Mouse (Mus musculus) midbrain, postnatal 0 days (tissue): Measurements from ENCODE around the gene Shld1. TPM values are rescaled to one million over a fixed set of nuclear protein-coding genes. Genes with fewer than 3 reads are reported as not detected.
A peak's percentile ranks its signal among the peaks of the same experiment; 100 is the strongest.

ENCODE experiments used
- ATAC-seq: fragments of 200-750 bp; cut with Nextera tagmentation; 2 replicates; pipeline ENCODE4 v1.8.0; 2017; ENCODE audit warnings: moderate number of reproducible peaks, mild to moderate bottlenecking, moderate TSS enrichment, moderate library complexity; ENCODE audit not compliant: low FRiP score
- DNase-seq: peaks from one replicate; pipeline ENCODE4 v3.0.0-alpha.2; 2015; ENCODE audit warnings: low spot score
- H3K27ac ChIP-seq: fragments of 300-500 bp; sonication (generic); 2 replicates; pipeline ENCODE4 v1.5.1; 2014; ENCODE audit warnings: low read depth, mild to moderate bottlenecking, low read length, mixed read lengths
- H3K27me3 ChIP-seq: fragments of 300-500 bp; sonication (generic); 2 replicates; pipeline ENCODE4 v1.6.1; 2014; ENCODE audit warnings: low read length, control low read depth, mixed read lengths; ENCODE audit not compliant: insufficient read depth
- H3K36me3 ChIP-seq: fragments of 300-500 bp; sonication (generic); 2 replicates; pipeline ENCODE4 v1.6.1; 2014; ENCODE audit warnings: low read length, control low read depth, mixed read lengths; ENCODE audit not compliant: insufficient read depth
- H3K4me1 ChIP-seq: fragments of 300-500 bp; sonication (generic); 2 replicates; pipeline ENCODE4 v1.6.1; 2014; ENCODE audit warnings: mild to moderate bottlenecking, control low read depth, antibody characterized with exemption, low read length, mixed read lengths; ENCODE audit not compliant: insufficient read depth
- H3K4me2 ChIP-seq: fragments of 300-500 bp; sonication (generic); 2 replicates; pipeline ENCODE4 v1.6.1; 2014; ENCODE audit warnings: low read depth, mild to moderate bottlenecking, low read length, mixed read lengths; ENCODE audit not compliant: poor library complexity, severe bottlenecking
- H3K4me3 ChIP-seq: fragments of 300-500 bp; sonication (generic); 2 replicates; pipeline ENCODE4 v1.5.1; 2014; ENCODE audit warnings: low read depth, mild to moderate bottlenecking, low read length, moderate library complexity
- H3K9ac ChIP-seq: fragments of 300-500 bp; sonication (generic); replicated peaks from 2 replicates; pipeline ENCODE4 v1.6.1; 2014; ENCODE audit warnings: mild to moderate bottlenecking, low read length, moderate library complexity, mixed read lengths; ENCODE audit not compliant: poor library complexity, severe bottlenecking
- H3K9me3 ChIP-seq: fragments of 300-500 bp; sonication (generic); 2 replicates; pipeline ENCODE4 v1.6.1; 2016; ENCODE audit warnings: low read length, control low read depth
- CTCF ChIP-seq: IDR thresholded peaks from 2 replicates; pipeline ENCODE4 v1.5.1; 2016; ENCODE audit warnings: antibody characterized with exemption, mild to moderate bottlenecking
- WGBS: fragments of 180-500 bp; shearing (Covaris S2); extraction: QIAGEN DNeasy Blood & Tissue Kit; methylation state at CpG from one replicate; pipeline ENCODE4 v1.1.7; 2014; 5-methylcytosine and 5-hydroxymethylcytosine counted together
- polyA plus RNA-seq: library from polyadenylated mRNA; unstranded; fragments of >200 nt; fragmentation: Nextera tagmentation; extraction: Ambion mirVana; gene quantifications from 2 replicates; pipeline ENCODE4 v1.2.1, GENCODE M21; 2015
- total RNA-seq: library from RNA; depleted of rRNA; stranded (reverse); fragments of >200 nt; gene quantifications from 2 replicates; pipeline ENCODE4 v1.2.3, GENCODE M21; 2014

The Shld1 gene
- total and polyA plus RNA-seq, 2 experiments from 2014 or later, result 15.7 to 17.1 TPM

DNA sequence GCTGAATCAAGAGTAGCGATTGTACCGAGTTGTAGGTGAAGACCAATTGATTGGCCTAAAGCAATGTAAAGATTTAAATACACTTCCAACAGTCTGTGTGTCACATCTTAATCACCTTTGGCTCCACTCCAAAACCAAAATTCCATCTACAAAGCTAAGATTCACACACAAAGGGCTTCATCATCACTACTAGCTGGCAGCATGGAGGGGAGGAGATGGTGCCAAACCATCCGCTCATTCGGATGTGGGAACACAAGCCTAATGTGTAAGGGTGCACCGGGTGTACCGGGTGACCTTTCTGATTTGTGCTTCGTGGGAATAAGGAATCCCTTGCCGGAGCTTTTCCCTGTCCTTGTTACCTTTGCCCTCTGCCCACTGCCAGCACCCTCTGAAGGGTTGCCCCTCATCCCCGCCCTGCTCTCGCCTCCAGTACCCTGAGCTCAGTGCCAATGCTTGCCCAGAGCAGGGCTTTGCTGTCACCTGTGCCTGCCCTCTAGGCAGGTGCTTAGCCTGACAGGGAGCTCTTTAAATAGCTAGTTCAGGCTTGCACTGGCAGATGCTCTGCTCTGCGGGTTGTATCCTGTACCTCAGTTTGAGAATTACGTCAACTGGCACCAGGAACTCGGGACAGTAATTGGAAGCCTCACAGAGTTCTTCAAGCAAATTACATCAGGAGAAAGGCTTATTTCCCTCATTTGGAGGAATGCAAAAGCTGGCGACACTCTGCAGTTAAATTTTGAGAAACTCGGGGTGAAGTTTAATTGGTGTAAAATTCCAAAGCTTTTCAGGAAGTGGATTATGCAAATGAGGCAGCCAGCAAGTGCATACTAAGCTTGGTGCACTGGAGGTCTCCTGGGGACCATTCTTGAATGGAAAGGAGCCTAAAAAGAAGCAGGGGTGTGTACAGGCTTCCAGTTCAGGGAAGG lies 64.7 kb downstream of the Shld1 start:
- WGBS, result 53% methylated on average over 15 of the region's 15 CpGs
- Histone ChIP-seq H3K27ac (no peak overlapping the region), H3K36me3 (no peaks in the 10 kb centered on the region), H3K27me3 (no peaks in the 10 kb centered on the region), H3K9me3 (no peaks in the 10 kb centered on the region), H3K4me2 (no peak overlapping the region), H3K4me1 (no peaks in the 10 kb centered on the region), H3K9ac (no peak overlapping the region), H3K4me3 (no peak overlapping the region)
- TF ChIP-seq CTCF, result no peak
- DNase-seq (peak; percentile 58), ATAC-seq (peak; percentile 49; the same call in 1 of the 2 replicates)

DNA sequence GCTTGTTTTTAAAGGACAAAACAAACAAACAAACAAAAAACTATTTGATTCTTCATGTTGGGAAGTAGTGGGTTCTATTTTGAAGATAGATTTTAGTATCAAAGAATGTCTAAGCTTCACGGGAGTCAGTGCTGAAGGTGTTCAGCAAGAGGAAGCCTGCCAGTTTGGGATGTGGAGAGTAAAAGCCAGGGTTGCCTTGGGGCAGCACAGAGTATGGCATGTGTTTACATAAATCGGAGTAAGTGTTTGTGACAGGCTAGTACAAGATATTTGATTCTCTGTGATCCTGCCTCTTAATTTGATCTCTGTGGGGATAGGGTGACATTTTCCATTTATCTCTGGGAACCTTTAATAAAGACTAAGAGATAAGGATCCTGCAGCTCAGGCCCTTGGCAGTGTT lies 65.7 kb downstream of the Shld1 start:
- no peak for DNase-seq
- Histone ChIP-seq H3K4me2 (no peak overlapping the region), H3K4me1 (no peaks in the 10 kb centered on the region), H3K27me3 (no peaks in the 10 kb centered on the region), H3K9me3 (no peaks in the 10 kb centered on the region), H3K4me3 (no peak overlapping the region), H3K36me3 (no peaks in the 10 kb centered on the region), H3K9ac (no peak overlapping the region), H3K27ac (no peak overlapping the region)
- 64% methylated on average over 2 of the region's 2 CpGs for WGBS
- no peak for TF ChIP-seq CTCF
- ATAC-seq, result no peak

GRCm38 (mm10) chr2:132753137-132753536 lies 66.4 kb downstream of the Shld1 start:
- WGBS, result 89% methylated on average over 3 of the region's 3 CpGs

DNA sequence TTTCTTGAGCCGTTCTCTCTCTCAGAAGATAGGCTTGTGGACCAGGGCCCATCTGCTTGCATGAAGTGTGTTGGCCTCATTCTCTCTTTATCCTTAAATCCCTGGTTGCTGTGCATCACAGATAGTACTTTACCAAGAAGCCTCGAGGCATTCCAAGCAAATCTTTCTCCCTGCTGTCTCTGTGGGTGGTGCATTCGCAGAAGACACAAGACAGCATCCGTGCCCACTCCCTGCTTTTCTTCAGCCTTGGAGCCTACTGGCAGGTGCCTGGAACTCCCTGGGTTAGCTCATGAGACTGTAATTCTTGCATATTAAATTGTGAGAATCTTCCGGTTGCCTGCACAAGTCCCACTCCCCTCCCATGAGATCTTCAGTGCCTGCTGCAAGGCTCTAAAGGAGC lies 71.2 kb downstream of the Shld1 start:
- peak; percentile 24 for DNase-seq
- 44% methylated on average over 5 of the region's 5 CpGs for WGBS

More at GRCm38 (mm10) chr2:132753137-132753536, 66.4 kb downstream of the Shld1 start:
- DNase-seq (no peak), ATAC-seq (no peak)
- no peak overlapping the region for H3K9ac ChIP-seq
- no peaks in the 10 kb centered on the region for H3K9me3 ChIP-seq
- no peak overlapping the region for H3K27ac ChIP-seq
- 0 out of 2 replicates have a peak, but pooled peaks cover 4% of the 10 kb centered on the region for H3K4me1 ChIP-seq
- H3K4me3 ChIP-seq, result no peak overlapping the region
- no peaks in the 10 kb centered on the region for H3K27me3 ChIP-seq
- no peak overlapping the region for H3K4me2 ChIP-seq
- no peak for TF ChIP-seq CTCF
- no peaks in the 10 kb centered on the region for H3K36me3 ChIP-seq

GRCm38 (mm10) chr2:132770822-132771221 lies 84.1 kb downstream of the Shld1 start:
- Histone ChIP-seq H3K4me2 (no peak overlapping the region), H3K9ac (no peak overlapping the region), H3K36me3 (no peaks in the 10 kb centered on the region), H3K4me3 (no peak overlapping the region), H3K27me3 (no peaks in the 10 kb centered on the region), H3K27ac (no peak overlapping the region), H3K9me3 (no peaks in the 10 kb centered on the region), H3K4me1 (no peaks in the 10 kb centered on the region)
- no peak for TF ChIP-seq CTCF
- DNase-seq (no peak), ATAC-seq (no peak)
- WGBS, result 85% methylated on average over 1 of the region's 1 CpGs

More for the DNA sequence above, 71.2 kb downstream of the Shld1 start:
- H3K4me3 ChIP-seq, result no peak overlapping the region
- H3K36me3 ChIP-seq, result no peaks in the 10 kb centered on the region
- H3K9ac ChIP-seq, result no peak overlapping the region
- no peak for TF ChIP-seq CTCF
- H3K4me2 ChIP-seq, result no peak overlapping the region
- no peak for ATAC-seq
- no peaks in the 10 kb centered on the region for H3K9me3 ChIP-seq
- no peaks in the 10 kb centered on the region for H3K27me3 ChIP-seq
- no peak overlapping the region for H3K27ac ChIP-seq
- H3K4me1 ChIP-seq, result 0 out of 2 replicates have a peak, but pooled peaks cover 4% of the 10 kb centered on the region

GRCm38 (mm10) chr2:132780978-132781377 lies 94.2 kb downstream of the Shld1 start, which contains the start of gene Chgb:
Gene Chgb, plus strand, starts transcription at chr2:132781278.
- H3K4me3 ChIP-seq, result peak within 1 kb of the TSS; percentile 65
- no peaks in the 10 kb centered on the region for H3K27me3 ChIP-seq
- TF ChIP-seq CTCF, result no peak
- H3K9ac ChIP-seq, result peak within 1 kb of the TSS; percentile 87
- H3K4me2 ChIP-seq, result peak within 1 kb of the TSS; percentile 50
- H3K9me3 ChIP-seq, result no peaks in the 10 kb centered on the region
- peaks cover 6% of the 10 kb centered on the region; the same call in 1 of the 2 replicates for H3K4me1 ChIP-seq
- no peaks in the 10 kb centered on the region for H3K36me3 ChIP-seq
- ATAC-seq, result peak; percentile 25
- peak within 1 kb of the TSS; percentile 92 for H3K27ac ChIP-seq
- DNase-seq, result no peak
- WGBS, result 7% methylated on average over 4 of the region's 4 CpGs
